Mouse (Mus musculus) limb, embryonic 14.5 days (tissue): Measurements from ENCODE around the gene Tmem95. TPM values are rescaled to one million over a fixed set of nuclear protein-coding genes. Genes with fewer than 3 reads are reported as not detected.
"Not testable (repeated sequence)": the region's sequence is repeated elsewhere in the genome, so short reads cannot be mapped to it uniquely, and the experiment has no call there.

Source experiments
- ATAC-seq: fragments of 200-750 bp; cut with Nextera tagmentation; 2 replicates; pipeline ENCODE4 v1.8.0; 2017; ENCODE audit warnings: low read depth, moderate number of reproducible peaks, moderate TSS enrichment; ENCODE audit not compliant: low FRiP score
- DNase-seq: peaks from one replicate; pipeline ENCODE4 v3.0.0-alpha.2; 2015; ENCODE audit warnings: low spot score
- H3K27ac ChIP-seq: fragments of 300-500 bp; sonication (generic); replicated peaks from 2 replicates; pipeline ENCODE4 v1.5.1; 2014; ENCODE audit warnings: low read depth, mild to moderate bottlenecking, low read length, moderate library complexity, mixed read lengths
- H3K27me3 ChIP-seq: fragments of 300-500 bp; sonication (generic); 2 replicates; pipeline ENCODE4 v1.6.1; 2014; ENCODE audit warnings: low read length, mixed read lengths; ENCODE audit not compliant: control insufficient read depth, insufficient read depth
- H3K36me3 ChIP-seq: fragments of 300-500 bp; sonication (generic); 2 replicates; pipeline ENCODE4 v1.6.1; 2014; ENCODE audit warnings: mild to moderate bottlenecking, low read length, moderate library complexity, mixed read lengths; ENCODE audit not compliant: control insufficient read depth, insufficient read depth
- H3K4me1 ChIP-seq: fragments of 300-500 bp; sonication (generic); 2 replicates; pipeline ENCODE4 v1.6.1; 2014; ENCODE audit warnings: antibody characterized with exemption, low read length, mixed read lengths; ENCODE audit not compliant: control insufficient read depth, insufficient read depth
- H3K4me2 ChIP-seq: fragments of 300-500 bp; sonication (generic); replicated peaks from 2 replicates; pipeline ENCODE4 v1.6.1; 2014; ENCODE audit warnings: low read depth, mild to moderate bottlenecking, low read length, moderate library complexity; ENCODE audit not compliant: severe bottlenecking
- H3K4me3 ChIP-seq: fragments of 300-500 bp; sonication (generic); replicated peaks from 2 replicates; pipeline ENCODE4 v1.5.1; 2014; ENCODE audit warnings: low read length
- H3K9ac ChIP-seq: fragments of 300-500 bp; sonication (generic); 2 replicates; pipeline ENCODE4 v1.6.1; 2014; ENCODE audit warnings: mild to moderate bottlenecking, low read depth, low read length, moderate library complexity; ENCODE audit not compliant: severe bottlenecking
- H3K9me3 ChIP-seq: fragments of 300-500 bp; sonication (generic); 2 replicates; pipeline ENCODE4 v1.6.1; 2016; ENCODE audit warnings: low read length; ENCODE audit not compliant: control insufficient read depth
- POLR2A ChIP-seq: fragments of 200-500 bp; IDR thresholded peaks from 2 replicates; pipeline ENCODE4 v1.8.0; 2012; ENCODE audit warnings: inconsistent platforms, mild to moderate bottlenecking, moderate library complexity, borderline replicate concordance; ENCODE audit not compliant: insufficient read depth, insufficient read length; ENCODE audit errors: extremely low read depth
- WGBS: fragments of 180-500 bp; shearing (Covaris S2); extraction: QIAGEN DNeasy Blood & Tissue Kit; methylation state at CpG from one replicate; pipeline ENCODE4 v1.1.7; 2014; 5-methylcytosine and 5-hydroxymethylcytosine counted together
- polyA plus RNA-seq, 2 experiments: library from polyadenylated mRNA; depleted of rRNA in 1 of 2; stranded (reverse) in 1 of 2; unstranded in 1 of 2; fragments of >200 nt; fragmentation: Nextera tagmentation in 1 of 2; extraction: Ambion mirVana in 1 of 2; gene quantifications; 2 replicates each; pipeline versions ENCODE4 v1.2.1 to v1.2.3; 2012 to 2014

Gene Tmem95
- polyA plus RNA-seq, 2 experiments, result not detected

DNA sequence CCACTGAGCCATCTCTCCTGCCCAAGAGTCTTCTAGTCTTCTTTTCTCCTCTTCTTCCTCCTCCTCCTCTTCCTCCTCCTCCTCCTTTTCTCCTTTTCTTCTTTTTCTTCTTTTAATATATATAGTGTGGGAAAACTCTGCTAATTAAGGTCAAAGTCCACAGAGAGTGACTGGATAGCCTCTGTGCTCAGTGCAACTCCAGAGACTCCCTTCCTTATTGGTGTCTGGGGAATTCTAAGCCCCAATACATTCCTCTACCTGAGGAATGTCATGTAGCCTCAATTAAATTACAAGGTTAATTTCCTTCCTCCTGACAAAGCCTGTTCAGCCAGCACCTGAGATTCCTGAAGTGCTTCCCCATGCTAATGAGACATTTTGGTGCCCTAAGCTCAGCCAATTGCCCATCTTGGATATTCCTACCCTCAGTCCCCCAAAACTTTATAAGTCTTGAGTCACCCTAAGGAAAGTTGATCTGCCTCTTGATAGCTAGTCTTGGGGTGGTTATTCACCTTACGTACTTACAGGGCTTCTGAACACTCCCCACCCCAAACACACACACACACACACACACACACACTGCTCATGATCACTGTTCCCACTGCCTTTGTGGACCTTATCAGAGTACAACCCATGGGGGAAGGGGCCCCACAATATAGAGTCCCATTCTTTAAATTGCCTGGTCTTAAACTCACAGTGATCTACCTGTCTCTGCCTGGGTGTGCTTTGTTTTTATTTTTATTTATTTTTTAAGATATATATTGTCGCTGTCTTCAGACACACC, 7.3 kb downstream of the Tmem95 start:
- 84% methylated on average over 2 of the region's 2 CpGs for WGBS
- H3K4me1 ChIP-seq, result no peaks in the 10 kb centered on the region
- H3K27me3 ChIP-seq, result no peaks in the 10 kb centered on the region
- ATAC-seq (no peak), DNase-seq (no peak)
- no peak overlapping the region for H3K9ac ChIP-seq
- no peak for TF ChIP-seq POLR2A
- H3K9me3 ChIP-seq, result no peaks in the 10 kb centered on the region
- no peak overlapping the region for H3K4me2 ChIP-seq
- no peak overlapping the region for H3K4me3 ChIP-seq
- no peak overlapping the region for H3K27ac ChIP-seq
- H3K36me3 ChIP-seq, result no peaks in the 10 kb centered on the region

DNA sequence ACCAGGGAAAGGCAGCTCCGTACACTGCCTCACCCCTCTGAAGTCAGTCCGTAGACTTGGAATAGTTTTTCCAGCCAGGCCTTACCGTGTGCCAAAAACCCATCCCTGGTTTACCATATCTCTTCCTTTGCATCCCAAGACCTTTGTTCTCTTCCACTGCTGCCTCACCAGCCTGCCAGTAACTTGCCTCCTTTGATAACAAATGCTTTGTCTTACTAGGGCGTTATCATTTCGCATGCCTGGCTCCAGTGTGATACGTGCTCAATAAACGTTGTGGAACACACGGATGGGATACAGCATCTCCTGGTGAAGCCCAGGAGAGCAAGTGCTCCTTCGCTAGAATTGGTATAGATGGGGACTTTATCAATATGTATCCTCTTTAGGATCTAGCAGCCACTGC, 10.5 kb downstream of the Tmem95 start:
- Histone ChIP-seq H3K27ac (no peak overlapping the region), H3K9me3 (no peaks in the 10 kb centered on the region), H3K27me3 (no peaks in the 10 kb centered on the region), H3K36me3 (no peaks in the 10 kb centered on the region), H3K9ac (no peak overlapping the region), H3K4me3 (no peak overlapping the region), H3K4me2 (no peak overlapping the region), H3K4me1 (no peaks in the 10 kb centered on the region)
- TF ChIP-seq POLR2A, result no peak
- WGBS, result 70% methylated on average over 9 of the region's 9 CpGs
- ATAC-seq (no peak), DNase-seq (no peak)

DNA sequence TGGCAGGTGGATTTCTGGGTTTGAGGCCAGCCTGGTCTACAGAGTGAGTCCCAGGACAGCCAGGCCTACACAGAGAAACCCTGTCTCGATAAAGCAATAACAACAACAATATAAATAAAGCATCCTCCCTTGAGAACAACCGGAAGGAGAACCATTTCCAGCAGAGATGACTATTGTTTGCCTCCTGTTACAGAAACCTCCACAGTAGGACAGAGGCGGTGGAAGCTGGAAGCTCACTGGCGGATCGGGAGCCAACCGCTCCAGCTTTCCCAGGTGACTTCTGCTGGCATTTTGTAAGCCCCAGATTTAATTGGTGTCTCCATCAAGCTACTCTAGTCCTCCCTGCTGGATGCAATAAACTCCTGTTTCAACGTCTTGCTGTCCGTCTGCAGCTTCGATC, 12.3 kb downstream of the Tmem95 start:
- Histone ChIP-seq H3K4me3 (no peak overlapping the region), H3K4me2 (no peak overlapping the region), H3K9me3 (no peaks in the 10 kb centered on the region), H3K9ac (no peak overlapping the region), H3K27ac (no peak overlapping the region), H3K4me1 (no peaks in the 10 kb centered on the region), H3K36me3 (no peaks in the 10 kb centered on the region), H3K27me3 (no peaks in the 10 kb centered on the region)
- ATAC-seq (no peak), DNase-seq (no peak)
- 84% methylated on average over 9 of the region's 9 CpGs for WGBS
- TF ChIP-seq POLR2A, result no peak

DNA sequence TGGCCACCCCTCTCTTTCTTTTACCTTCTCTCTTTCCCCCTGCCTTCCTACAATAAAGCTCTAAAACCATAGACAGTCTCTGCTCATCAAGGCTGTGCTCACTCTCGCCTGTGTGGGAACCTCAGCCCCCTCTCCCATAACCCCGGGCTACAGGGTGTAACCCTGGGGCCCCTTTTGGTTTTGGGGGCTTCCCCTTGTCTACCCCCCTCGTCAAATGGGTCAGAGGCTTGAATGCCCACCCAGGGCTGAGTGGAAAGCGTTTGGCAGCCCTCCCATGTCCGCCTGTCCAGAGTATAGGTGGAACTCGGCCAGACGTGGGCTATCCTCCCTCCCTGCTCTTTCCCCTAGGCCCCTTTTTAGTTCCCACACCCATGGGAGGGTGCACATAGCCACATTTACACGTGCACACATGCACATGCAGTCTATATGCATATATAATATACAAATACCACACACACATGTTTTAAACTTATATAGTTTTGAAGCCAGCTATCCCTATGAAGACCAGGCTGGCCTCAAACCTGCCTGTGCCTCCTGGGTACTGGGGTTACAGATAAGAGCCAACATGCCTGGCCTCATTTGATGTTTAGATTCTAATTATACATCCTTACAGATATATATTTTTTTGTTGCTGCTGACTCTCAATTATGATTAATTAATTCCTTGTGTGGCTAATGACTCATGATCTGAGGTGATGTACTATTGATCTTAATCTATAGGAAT, 13.5 kb downstream of the Tmem95 start:
- H3K27me3 ChIP-seq, result 0 out of 2 replicates have a peak, but pooled peaks cover under 1% of the 10 kb centered on the region
- no peak overlapping the region for H3K9ac ChIP-seq
- 47% methylated on average over 8 of the region's 8 CpGs for WGBS
- H3K36me3 ChIP-seq, result no peaks in the 10 kb centered on the region
- no peaks in the 10 kb centered on the region for H3K4me1 ChIP-seq
- no peak for ATAC-seq
- no peak for TF ChIP-seq POLR2A
- no peak overlapping the region for H3K4me2 ChIP-seq
- H3K4me3 ChIP-seq, result no peak overlapping the region
- H3K9me3 ChIP-seq, result no peaks in the 10 kb centered on the region
- no peak for DNase-seq
- no peak overlapping the region for H3K27ac ChIP-seq

DNA sequence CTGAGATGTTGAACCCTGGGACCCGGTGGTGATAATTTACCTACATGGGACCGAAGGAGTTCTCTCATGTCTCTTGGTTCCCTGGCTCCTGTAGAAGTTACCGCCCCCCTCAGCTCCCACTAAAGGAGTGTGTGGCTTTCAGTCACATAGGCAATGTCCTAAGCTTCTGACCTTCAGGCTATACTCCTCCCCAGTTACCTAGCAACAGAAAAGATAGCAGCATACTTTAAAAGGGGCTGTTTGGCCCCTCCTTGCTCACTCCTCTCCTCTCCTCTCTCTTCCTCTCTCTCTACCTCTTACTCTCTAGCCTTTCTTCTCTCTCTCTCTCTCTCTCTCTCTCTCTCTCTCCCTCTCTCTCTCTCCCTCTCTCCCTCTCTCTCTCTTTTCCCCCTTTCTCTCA, 14.1 kb downstream of the Tmem95 start:
- H3K9me3 ChIP-seq, H3K9ac ChIP-seq, H3K27me3 ChIP-seq, ATAC-seq, H3K27ac ChIP-seq, H3K4me1 ChIP-seq, H3K36me3 ChIP-seq, DNase-seq, H3K4me2 ChIP-seq, H3K4me3 ChIP-seq: not testable (repeated sequence)
- 84% methylated on average over 3 of the region's 3 CpGs for WGBS
